Mouse (Mus musculus): Measurements from ENCODE around the gene Mfge8. TPM values are rescaled to one million over a fixed set of nuclear protein-coding genes. Genes with fewer than 3 reads are reported as not detected.

The Mfge8 gene
- 100 to 1,000 TPM; 180 to 220 TPM for total RNA-seq (2021)
- long read RNA-seq, experiment 1, transcript Mfge8-201 (10 exons, 2,125 nt): minor isoform, 19 of 214 reads
- long read RNA-seq, experiment 1, transcript Mfge8-202 (9 exons, 2,008 nt): major isoform, 184 of 214 reads
- long read RNA-seq, experiment 1, transcript Mfge8-209 (6 exons, 2,330 nt): minor isoform, 5 of 214 reads
- long read RNA-seq, experiment 1, partial matches to known transcripts: 3 of 214 reads
- long read RNA-seq, experiment 1, other reads (novel, unspliced or antisense): 1 of 214 reads
- long read RNA-seq, experiment 2, transcript Mfge8-209 (6 exons, 2,330 nt): minor isoform, 5 of 595 reads
- long read RNA-seq, experiment 2, transcript Mfge8-201 (10 exons, 2,125 nt): minor isoform, 47 of 595 reads
- long read RNA-seq, experiment 2, transcript Mfge8-202 (9 exons, 2,008 nt): major isoform, 502 of 595 reads
- long read RNA-seq, experiment 2, partial matches to known transcripts: 15 of 595 reads
- long read RNA-seq, experiment 2, other reads (novel, unspliced or antisense): 22 of 595 reads

GRCm38 (mm10) chr7:79148711-79149266 is at the start of gene Mfge8:
Gene Mfge8, minus strand, starts transcription at chr7:79149060.
- DNase-seq (ENCODE audit: low spot score in 2 of 2): peak; percentile 90

DNA sequence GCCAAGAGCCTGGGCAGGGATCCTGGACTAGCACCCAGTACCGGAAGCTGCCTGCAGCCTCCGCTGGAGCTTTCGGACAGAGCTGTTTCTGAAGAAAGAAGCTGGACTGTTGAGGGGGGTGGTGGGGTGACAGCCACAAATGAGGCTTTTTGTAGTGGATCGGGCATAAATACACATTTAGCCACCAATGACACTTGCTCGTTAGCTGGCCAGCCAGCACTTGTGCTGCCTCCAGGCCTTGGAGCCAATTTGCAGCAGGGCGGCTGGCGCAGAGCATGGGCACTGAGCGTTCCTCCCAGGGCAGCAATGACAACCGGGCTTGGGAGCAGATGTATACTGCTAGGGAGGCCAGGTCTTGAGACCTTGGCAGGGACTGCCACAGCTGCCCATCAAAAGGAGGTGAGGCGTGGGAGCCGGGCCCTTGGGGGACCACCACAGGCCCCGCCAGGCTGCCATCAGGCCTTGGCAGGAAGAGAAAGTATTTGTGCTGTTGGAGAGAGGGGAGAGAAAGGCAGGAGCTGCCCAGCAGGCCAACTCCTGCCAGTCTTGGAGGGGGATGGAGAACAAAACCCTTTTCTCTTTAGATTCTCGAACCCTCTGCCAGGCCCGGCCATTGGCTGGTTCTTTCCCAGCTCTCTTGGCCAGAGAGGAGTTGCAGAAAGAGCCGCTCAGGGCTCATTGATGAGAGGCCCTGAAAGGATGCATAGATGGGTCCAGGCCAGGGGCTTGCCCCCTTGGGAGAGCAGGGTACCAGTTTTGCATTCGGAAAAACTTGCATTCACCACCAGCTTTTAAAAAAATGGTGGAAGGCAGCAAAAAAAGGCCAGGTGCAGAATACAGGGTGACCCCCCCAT is 45.9 kb upstream of the Mfge8 start:
- no peak for DNase-seq (ENCODE audit: low spot score in 2 of 2)

GRCm38 (mm10) chr7:79193936-79194335 is 45.1 kb upstream of the Mfge8 start:
- no peak for DNase-seq (ENCODE audit: low spot score in 2 of 2)

- DNase-seq (ENCODE audit: low spot score in 2 of 2): no peak
Observed at GRCm38 (mm10) chr7:79191501-79191900, 42.6 kb upstream of the Mfge8 start.

GRCm38 (mm10) chr7:79190592-79190991 is 41.7 kb upstream of the Mfge8 start:
- no peak for DNase-seq (ENCODE audit: low spot score in 2 of 2)

DNA sequence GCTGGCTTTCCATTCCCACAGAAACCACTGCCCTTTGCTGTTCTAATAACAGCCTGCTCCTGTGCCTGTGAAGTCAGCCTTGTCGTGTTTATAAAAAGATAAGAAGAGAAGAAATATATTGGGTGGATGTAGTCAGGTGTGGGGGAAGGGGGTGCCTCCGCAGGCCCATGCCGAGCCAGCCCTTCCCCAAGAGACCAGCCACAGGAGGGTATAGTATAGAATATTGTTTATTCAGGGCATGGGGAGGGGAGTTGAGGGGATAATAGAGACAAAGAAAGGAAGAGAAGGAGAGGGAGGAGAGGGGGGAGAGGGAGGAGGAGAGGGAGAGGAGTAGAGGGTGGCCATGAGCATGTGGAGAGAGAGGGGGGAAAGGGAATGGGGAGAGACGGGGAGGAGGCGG is 40.4 kb upstream of the Mfge8 start:
- DNase-seq (ENCODE audit: low spot score in 2 of 2): no peak

DNA sequence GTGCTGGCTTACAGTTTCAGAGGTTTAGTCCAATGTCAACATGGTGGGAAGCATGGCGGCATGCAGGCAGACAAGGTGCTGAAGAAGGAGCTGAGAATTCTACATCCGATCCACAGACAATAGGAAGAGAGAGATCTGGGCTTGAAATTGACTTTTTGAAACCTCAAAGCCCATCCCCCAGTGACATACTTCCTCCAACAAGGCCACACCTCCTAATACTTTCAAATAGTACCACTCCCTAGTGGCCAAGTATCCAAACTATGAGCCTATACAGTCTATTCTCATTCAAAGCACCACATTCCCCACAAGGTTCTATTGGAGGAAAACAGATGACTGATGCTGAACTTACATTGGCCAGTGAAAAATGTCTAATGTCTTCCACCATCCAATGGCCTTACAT is 38.7 kb upstream of the Mfge8 start:
- DNase-seq (ENCODE audit: low spot score in 2 of 2): no peak

- no peak for DNase-seq (ENCODE audit: low spot score in 2 of 2)
Observed at GRCm38 (mm10) chr7:79183417-79183816, 34.6 kb upstream of the Mfge8 start.

- DNase-seq (ENCODE audit: low spot score in 2 of 2): no peak
Observed at GRCm38 (mm10) chr7:79173800-79174199, 24.9 kb upstream of the Mfge8 start.

- no peak for DNase-seq (ENCODE audit: low spot score in 2 of 2)
Observed at GRCm38 (mm10) chr7:79171782-79172181, 22.9 kb upstream of the Mfge8 start.

DNA sequence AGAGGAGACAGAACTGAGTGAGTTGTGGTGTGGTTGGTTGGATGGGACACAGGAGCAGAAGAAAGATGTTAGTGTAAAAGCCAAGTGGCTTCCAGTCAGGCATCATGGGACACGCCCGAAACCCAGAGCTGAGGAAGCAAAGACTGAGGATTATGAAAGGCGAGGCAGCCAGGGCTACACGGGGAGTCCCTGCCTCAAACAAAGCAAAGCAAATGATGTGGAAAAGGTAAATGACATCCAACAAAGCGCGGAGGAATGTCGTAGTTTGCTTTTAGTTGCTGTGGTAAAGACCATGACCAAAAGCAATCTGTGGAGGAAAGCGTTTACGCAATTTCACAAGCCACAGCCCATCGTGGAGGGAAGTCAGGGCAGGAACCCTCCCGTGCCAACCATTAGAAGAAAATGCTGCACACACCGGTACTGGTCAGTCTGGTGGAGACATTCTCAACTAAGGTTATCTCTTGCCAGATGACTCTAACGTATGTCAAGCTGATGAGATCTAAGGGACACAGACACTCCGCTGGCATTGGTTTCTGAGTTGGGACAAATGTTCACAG is 18.2 kb upstream of the Mfge8 start:
- DNase-seq (ENCODE audit: low spot score in 2 of 2): no peak

DNA sequence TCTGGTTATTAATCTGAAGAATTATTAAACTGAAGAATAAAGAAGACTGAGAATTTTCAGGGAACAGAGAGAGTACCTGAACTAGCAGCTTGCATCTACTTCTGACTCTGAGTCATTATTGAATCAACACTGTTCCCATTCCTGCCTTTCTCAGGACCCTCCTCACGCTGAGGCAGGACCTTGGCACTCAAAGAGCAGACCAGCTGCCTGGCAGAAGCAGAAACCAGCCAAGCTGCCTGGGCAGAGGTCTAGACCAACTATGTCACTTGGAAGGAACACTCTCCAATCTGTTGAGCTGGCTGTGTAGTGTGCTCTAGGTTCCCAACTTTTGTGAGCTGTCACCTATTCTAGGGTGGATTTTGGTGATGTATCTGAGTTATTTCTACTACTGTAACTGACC is 10.5 kb upstream of the Mfge8 start:
- no peak for DNase-seq (ENCODE audit: low spot score in 2 of 2)

GRCm38 (mm10) chr7:79149522-79149921 is 662 bp upstream of the Mfge8 start:
- no peak for DNase-seq (ENCODE audit: low spot score in 2 of 2)

- peak in 1 of 2 experiments; percentile 31 for DNase-seq (ENCODE audit: low spot score in 2 of 2)
Observed at GRCm38 (mm10) chr7:79147931-79148653, 768 bp downstream of the Mfge8 start.

GRCm38 (mm10) chr7:79147011-79147837 is 1.6 kb downstream of the Mfge8 start:
- no peak for DNase-seq (ENCODE audit: low spot score in 2 of 2)

DNA sequence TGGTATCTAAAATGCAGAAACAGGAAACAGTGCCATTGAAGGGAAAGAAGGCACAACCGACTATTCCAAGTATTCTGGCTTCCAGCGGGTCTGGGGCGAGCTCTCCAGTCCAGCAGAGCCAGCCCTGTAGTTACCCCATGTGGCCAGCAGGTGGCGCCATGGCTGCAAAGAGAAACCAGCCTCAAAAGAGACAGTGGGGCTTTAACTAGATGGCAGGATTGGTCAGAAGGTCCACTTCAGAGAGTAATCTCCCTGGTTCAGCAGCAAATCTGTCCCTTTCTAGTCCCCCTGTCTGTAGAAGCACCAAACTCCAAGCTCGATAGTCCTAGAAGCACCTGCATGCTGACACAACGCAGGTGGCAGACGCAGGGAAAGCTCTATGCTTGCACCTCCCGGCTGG is 8.0 kb downstream of the Mfge8 start:
- peak; percentile 81 to 87 for DNase-seq (ENCODE audit: low spot score in 2 of 2)

DNA sequence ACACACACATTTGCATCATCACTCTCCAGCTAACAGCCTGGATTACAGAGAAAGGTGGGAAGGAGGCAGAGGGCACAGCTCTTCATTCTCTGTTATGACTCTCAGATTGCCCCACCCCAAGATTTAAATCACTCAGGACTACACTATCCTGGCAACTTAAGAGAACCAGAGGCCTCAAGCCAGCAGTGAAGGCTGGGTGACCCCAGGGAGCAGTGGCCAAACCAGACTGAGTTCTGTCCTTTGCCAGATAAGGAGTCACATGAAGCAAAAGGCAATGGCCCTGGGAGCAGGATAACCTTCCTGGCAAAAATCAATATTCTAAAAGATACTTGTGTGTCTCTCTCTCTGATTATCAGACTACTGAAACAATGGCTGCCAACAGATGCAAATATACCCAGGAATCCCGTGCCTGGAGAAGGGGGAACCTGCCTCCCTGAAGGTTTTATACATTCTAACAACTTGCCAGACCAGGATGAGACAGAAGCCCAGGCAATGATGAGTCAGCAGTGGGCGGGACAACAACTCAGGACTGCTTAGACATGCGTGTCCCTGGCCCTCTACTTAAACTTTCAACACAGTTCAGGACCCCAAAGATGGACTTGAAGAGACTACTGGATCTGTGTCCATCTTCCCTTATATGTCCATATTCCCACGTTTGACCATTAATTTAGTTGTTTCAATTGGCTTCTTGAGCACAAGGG is 8.8 kb downstream of the Mfge8 start:
- DNase-seq (ENCODE audit: low spot score in 2 of 2): no peak

- DNase-seq (ENCODE audit: low spot score in 2 of 2): no peak
Observed at GRCm38 (mm10) chr7:79139328-79139824, 9.5 kb downstream of the Mfge8 start.

DNA sequence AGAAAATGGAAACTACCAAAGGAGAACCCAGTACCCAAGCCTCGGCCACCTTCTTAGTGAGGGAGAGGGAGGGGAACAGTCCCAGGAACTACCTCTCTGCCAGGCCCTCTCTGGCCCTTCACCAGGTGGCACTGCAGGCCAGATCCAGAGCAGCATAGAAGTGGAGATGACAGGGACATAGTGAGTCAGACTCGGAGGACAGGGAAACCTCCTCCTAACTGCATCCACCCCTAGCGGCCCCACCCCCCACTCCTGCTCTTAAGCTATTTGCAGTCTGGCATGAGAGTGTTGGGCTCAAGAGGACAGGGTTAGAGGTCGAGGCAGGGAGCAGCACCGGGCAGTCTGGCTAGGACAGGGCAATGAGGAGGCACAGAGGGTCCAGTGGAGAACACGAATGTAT is 15.5 kb downstream of the Mfge8 start:
- no peak for DNase-seq (ENCODE audit: low spot score in 2 of 2)

Measured in adrenal gland, adult 18-20 months (tissue).